Mouse (Mus musculus): ENCODE data around the gene Tns2. TPM values are rescaled to one million over a fixed set of nuclear protein-coding genes. Genes with fewer than 3 reads are reported as not detected.

Tns2 gene
- total RNA-seq, 2 experiments from 2014 or later, result 16.0 to 21.8 TPM

- DNase-seq (ENCODE audit: low spot score in 2 of 2), result peak; percentile 69 to 82
Measured at GRCm38 (mm10) chr15:102107689-102108573, 7.7 kb downstream of the Tns2 start.

GRCm38 (mm10) chr15:102108651-102109525 lies 8.7 kb downstream of the Tns2 start:
- peak; percentile 80 to 84 for DNase-seq (ENCODE audit: low spot score in 2 of 2)

GRCm38 (mm10) chr15:102110271-102110670 lies 10.1 kb downstream of the Tns2 start:
- no peak for DNase-seq (ENCODE audit: low spot score in 2 of 2)

- no peak for DNase-seq (ENCODE audit: low spot score in 2 of 2)
Measured at GRCm38 (mm10) chr15:102110701-102111494, 10.7 kb downstream of the Tns2 start.

- no peak for DNase-seq (ENCODE audit: low spot score in 2 of 2)
Measured at GRCm38 (mm10) chr15:102111495-102111829, 11.2 kb downstream of the Tns2 start.

GRCm38 (mm10) chr15:102112181-102112580 lies 12.0 kb downstream of the Tns2 start:
- DNase-seq (ENCODE audit: low spot score in 2 of 2), result no peak

GRCm38 (mm10) chr15:102112827-102113226 lies 12.6 kb downstream of the Tns2 start:
- DNase-seq (ENCODE audit: low spot score in 2 of 2), result no peak

GRCm38 (mm10) chr15:102113674-102114073 lies 13.5 kb downstream of the Tns2 start:
- no peak for DNase-seq (ENCODE audit: low spot score in 2 of 2)

GRCm38 (mm10) chr15:102114651-102115260 lies 14.5 kb downstream of the Tns2 start:
- DNase-seq (ENCODE audit: low spot score in 2 of 2), result no peak

- no peak for DNase-seq (ENCODE audit: low spot score in 2 of 2)
Measured at GRCm38 (mm10) chr15:102115731-102116231, 15.6 kb downstream of the Tns2 start.

GRCm38 (mm10) chr15:102116753-102117415 lies 16.7 kb downstream of the Tns2 start:
- no peak for DNase-seq (ENCODE audit: low spot score in 2 of 2)

GRCm38 (mm10) chr15:102117461-102118443 lies 17.5 kb downstream of the Tns2 start:
- DNase-seq (ENCODE audit: low spot score in 2 of 2), result no peak

- DNase-seq (ENCODE audit: low spot score in 2 of 2), result no peak
Measured at GRCm38 (mm10) chr15:102118591-102118990, 18.4 kb downstream of the Tns2 start.

- DNase-seq (ENCODE audit: low spot score in 2 of 2), result no peak
Measured at GRCm38 (mm10) chr15:102119121-102119830, 19.1 kb downstream of the Tns2 start.

GRCm38 (mm10) chr15:102119831-102120170 lies 19.6 kb downstream of the Tns2 start:
- no peak for DNase-seq (ENCODE audit: low spot score in 2 of 2)

- no peak for DNase-seq (ENCODE audit: low spot score in 2 of 2)
Measured at GRCm38 (mm10) chr15:102120530-102120929, 20.3 kb downstream of the Tns2 start.

GRCm38 (mm10) chr15:102126303-102126702 lies 26.1 kb downstream of the Tns2 start:
- no peak for DNase-seq (ENCODE audit: low spot score in 2 of 2)

GRCm38 (mm10) chr15:102133314-102133713 lies 33.1 kb downstream of the Tns2 start:
- no peak for DNase-seq (ENCODE audit: low spot score in 2 of 2)

All from left cerebral cortex, adult 18-20 months (tissue).